Mouse (Mus musculus): ENCODE results near the gene 1700029I15Rik.
"Not testable (repeated sequence)": the region's sequence is repeated elsewhere in the genome, so short reads cannot be mapped to it uniquely, and the experiment has no call there.

The 1700029I15Rik gene

DNA sequence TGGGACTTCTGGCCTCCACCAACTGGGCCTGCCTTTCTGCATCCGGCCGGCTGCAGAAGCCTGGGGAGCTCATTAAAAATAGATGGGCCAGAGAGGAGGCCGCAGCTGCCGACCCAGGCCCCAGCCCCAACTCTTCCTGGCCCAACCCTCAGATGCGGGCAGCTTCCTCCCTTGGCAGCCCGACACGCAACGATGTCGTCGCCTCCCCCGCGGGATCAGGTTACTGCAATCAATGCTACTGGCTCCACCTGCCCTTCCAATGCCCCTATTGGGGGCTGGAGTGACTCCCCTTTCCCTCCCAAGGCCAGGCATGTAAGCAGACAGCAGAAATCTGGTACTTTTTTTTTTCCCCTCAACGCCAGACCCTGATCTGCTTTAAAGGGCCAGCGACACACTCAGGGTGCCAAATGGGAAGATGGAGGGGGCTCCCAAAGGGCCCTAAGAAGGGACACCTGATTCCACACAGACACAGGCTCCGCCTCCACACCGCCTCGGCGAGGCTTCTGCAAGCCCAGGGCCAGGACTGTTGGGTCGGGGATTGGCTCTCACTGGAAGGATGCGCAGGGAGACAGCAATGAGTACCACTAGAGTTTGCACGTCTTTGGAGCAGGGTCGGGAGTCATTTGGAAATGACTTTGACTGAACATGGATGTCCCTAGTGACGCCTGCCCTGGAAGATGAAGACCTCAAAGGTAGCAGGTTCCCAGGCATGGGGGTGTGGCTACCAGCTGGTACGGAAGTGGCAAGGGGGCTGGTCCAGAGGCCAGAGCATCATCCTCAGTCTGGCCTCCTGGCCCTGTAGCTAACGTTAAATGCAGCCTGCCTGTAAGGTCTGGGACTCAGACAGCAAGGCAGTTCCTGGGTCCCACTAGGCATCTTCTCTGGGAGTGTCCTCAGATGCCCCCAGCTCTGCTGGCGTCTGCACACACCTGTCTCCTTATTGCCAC lies 10.3 kb downstream of the 1700029I15Rik start:
- no peak for DNase-seq

DNA sequence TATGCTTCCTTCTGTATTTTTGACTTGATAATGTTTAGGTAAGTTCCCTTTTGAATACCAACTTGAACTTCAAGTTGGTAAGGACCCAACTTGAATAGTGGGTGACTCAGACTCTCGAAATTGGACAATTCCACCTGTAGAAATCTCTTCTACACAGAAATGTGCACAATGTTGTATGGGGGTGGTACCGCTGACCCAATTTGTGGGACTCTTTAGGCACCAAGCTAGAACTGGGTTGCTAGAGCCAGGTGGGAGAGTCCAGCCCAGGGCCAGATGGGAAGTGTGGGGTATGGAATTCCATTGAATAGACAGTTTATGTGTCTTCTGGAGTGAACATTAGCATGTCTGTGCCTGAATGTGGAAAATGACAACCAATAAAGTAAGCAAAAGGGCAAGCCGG lies 13.2 kb downstream of the 1700029I15Rik start:
- DNase-seq: no peak

DNA sequence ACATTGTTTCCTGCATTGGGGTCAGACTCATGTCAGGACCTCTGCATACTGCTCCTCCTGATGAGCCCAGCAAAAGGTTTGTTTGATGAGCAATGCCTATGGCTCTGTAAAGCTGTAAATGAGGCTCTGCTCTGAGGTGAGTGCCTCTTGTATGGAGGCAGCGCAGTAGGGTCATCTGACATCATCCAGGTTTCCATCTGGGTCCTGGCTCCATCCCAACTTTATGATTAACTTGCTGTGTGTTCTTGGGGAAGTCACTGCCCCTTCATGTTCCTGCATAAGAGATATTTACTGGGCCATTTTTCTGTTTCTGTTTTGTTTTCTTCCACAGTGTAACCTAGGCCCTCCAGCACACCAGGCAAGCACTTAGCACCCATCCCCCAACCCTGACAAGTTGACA lies 15.1 kb downstream of the 1700029I15Rik start:
- DNase-seq: no peak

DNA sequence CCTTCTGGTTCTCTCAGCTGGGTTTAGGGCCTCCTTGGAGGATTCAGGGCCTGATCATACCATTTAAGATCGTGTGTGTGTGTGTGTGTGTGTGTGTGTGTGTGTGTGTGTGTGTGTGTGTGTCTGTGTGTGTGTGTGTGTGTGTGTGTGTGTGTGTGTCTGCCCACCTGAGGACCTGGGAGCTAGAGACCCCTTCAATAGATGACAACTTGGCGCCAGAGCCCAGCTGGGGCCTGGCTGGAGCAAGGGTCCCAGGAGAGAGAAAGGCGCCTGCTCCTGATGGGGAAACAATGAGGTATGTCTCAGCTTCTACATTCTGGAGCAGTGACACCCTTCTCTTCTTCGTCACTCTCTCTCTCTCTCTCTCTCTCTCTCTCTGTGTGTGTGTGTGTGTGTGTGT lies 17.5 kb downstream of the 1700029I15Rik start:
- not testable (repeated sequence) for DNase-seq

- DNase-seq: no peak
These were observed 18.3 kb downstream of the 1700029I15Rik start for GRCm38 (mm10) chr2:92400682-92401081.

DNA sequence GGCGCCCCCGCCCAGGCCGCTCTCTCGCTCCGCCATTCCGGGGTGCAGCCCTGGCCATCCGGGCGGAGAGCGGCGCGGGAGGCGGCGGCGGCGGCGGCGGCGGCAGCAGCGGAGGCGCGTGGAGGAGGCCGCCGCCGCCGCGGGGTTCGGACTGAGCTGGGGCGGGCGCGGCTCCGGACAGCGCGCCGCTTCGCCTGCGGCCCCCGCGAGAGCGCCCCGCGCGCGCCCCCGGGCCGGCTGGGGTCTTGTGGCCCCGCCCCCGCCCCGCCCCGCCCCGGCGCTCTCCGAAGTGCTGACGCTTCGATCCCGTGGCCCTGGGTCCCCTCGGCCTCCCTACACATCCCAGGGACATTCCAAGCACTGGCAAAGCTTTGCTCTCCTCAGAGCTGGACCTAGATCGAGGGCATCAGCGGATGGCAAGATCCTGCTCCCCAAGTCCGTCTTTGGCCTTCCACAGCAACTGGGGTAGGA lies 18.8 kb downstream of the 1700029I15Rik start, which contains the start of gene Mapk8ip1:
Gene Mapk8ip1, minus strand, starts transcription at position 173 of the 471 bp plus-strand sequence.
- DNase-seq: peak in 1 of 2 experiments; percentile 52

DNA sequence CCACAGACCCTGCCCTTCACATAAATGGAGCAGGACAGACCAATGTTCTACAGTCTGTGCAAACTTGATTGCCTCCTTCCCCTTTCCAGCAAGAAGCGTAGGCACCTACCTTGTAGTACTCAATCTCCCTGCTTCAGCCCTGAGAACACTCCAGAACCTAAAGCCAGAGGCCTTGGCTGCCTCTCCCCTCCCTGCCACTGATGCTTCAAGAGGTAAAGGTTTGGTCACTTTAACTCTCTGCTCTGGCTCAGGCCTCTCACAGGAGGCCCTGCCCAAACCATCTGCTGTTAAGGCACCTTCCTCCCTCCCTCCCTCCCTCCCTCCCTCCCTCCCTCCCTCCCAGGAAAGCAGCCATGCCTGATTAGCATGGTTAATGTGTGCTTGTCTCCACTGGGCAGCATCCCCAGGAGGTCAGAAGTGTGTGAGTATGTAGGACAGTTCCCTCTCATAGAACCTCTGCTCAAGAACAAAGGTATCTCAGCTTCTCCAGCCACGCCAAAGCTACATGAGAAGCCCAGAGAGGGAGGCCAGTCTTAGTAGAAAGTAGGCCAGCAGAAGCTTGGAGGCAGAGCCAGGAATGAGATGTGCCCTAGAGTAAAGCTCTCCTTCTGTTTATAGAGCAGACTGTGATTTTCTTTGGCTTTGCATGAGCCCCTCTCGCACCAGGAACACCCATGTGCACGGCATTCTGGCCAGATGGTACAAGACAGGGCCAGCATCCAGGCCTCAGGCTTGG lies 20.4 kb downstream of the 1700029I15Rik start:
- peak; percentile 65 to 76 for DNase-seq

DNA sequence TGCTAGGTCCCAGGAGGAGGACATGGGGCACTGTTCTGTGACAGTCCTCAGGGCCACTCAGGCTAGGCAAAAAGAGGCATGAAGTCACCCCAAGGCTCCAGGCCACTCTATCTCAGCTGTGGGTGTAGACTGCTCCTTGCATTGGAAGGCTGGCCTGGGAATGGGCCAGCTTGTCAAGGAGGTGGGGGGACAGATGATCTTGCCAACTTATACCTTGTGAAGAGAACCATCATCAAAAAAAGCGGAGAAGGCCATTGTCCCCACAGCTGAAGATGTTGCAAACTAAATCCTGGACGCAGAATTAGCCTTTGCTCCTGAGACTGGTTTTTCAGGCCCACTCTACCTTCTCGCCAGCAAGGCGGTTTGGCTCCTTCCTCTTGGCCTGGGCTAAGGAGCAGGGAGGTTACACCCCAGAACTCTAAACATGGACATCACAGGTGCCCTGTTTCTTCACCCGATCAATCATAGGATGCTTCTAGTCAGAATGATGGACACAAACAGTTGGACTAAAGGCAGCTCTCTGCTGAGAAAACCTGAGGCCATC lies 21.5 kb downstream of the 1700029I15Rik start:
- no peak for DNase-seq

DNA sequence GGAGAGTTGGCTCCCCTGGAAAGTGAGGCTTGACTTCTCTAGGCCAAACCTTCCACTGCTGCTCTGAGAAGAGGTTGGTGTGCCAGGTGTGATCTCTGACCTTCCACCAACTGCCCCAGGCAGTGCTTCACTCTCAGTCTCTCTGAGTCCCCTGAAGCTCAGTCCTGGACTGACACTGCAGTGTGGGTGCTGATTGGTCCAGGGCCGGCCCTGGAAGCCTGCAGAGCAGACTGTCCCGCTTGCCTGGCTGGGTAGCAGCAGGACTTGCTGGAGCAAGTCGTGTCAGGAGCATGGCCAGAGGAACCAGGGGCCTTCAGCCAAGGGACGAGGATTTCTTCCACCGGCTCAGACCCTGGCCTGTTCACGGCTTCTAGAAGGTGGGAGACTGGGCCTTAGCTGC lies 22.4 kb downstream of the 1700029I15Rik start:
- DNase-seq: no peak

GRCm38 (mm10) chr2:92405687-92406086 lies 23.3 kb downstream of the 1700029I15Rik start:
- no peak for DNase-seq

- peak; percentile 68 to 75 for DNase-seq
These were observed 26.1 kb downstream of the 1700029I15Rik start for GRCm38 (mm10) chr2:92408309-92409045.

DNA sequence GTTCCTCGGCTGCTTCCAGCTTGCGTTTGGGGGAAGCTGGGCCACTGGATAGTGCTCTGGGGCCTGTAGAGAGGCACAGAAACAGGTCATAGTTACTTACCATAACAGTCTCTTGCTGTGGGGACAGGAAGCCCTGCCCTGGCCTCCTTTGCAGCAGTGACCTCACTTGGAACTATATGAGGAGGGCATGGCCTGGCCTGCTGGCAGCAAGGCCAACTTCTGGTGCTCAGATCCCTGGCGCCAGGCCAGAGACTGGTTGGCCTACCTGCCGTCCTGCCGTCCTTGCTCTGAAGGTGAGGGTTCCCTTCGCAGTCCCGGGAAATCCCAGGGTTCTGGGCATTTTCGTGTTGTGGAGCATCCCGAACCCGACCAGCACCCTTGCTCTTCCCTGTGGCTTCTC lies 29.4 kb downstream of the 1700029I15Rik start:
- DNase-seq: peak in 1 of 2 experiments; percentile 69

- peak; percentile 53 to 79 for DNase-seq
These were observed 39.5 kb downstream of the 1700029I15Rik start for GRCm38 (mm10) chr2:92421723-92422387.

GRCm38 (mm10) chr2:92422388-92423135 lies 40.2 kb downstream of the 1700029I15Rik start:
- DNase-seq: peak in 1 of 2 experiments; percentile 50

GRCm38 (mm10) chr2:92423156-92423555 lies 40.8 kb downstream of the 1700029I15Rik start:
- no peak for DNase-seq

DNA sequence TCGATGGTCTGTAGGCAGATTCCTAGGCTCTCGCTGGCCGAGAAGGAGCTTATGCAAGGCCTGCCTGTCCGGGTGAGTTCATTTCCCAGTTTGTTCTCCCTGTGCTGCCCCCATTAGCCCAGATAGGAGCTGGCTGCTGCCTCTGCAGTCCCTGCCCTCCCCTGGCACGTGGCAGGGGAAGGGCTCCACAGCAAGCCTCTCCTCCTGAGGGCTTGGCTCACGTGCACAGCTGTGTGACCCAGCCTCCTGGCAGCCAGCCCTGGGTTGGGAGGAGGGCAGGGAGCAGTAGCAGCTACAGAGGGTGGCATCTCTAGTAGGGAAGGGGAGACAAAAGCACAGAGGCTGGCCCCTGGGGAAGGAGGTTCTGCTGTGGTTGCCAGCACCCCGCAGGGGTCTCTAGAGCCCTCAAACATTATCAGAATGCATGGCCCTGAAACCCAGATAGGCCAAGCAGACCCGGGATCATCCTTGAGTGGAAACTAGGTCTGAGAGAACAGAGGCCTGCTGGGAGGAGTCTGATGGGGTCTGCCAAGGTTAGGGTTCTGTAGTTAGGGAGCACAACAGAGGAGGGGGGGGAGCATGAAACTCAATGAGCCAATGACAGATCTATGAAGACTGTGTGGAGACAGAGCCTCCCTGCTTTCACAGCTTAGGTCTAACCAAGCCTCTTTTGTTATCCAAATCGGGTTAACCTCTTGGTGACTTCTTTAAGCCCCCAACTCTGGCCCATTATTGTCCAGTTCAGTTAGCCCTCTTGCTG lies 41.5 kb downstream of the 1700029I15Rik start:
- DNase-seq: peak; percentile 98 to 99

GRCm38 (mm10) chr2:92424462-92425308 lies 42.3 kb downstream of the 1700029I15Rik start:
- peak in 1 of 2 experiments; percentile 58 for DNase-seq

DNA sequence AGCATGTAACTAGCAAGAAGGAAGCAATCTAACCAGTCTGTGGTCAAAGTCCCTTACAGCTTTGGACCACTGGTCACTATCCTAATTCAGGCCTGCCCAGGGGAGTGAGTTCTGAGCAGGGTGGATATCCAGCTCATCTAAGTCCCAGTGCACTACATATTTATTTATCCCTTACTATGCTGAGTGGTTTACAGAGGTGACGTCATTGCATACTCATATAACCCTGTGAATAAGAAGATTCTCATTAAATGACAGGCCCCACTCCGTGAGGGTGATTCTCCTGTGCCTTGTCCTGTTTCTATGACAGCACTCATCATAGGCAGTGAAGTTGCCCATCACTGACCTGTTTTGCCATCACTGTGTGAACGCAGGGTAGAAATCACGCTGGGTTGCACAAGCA lies 43.0 kb downstream of the 1700029I15Rik start:
- no peak for DNase-seq

GRCm38 (mm10) chr2:92426426-92426825 lies 44.1 kb downstream of the 1700029I15Rik start:
- peak; percentile 37 to 57 for DNase-seq
